Mouse (Mus musculus) heart, postnatal 36 days (tissue): Measurements from ENCODE around the gene Plekha6. TPM values are rescaled to one million over a fixed set of nuclear protein-coding genes. Genes with fewer than 3 reads are reported as not detected.
A peak's percentile ranks its signal among the peaks of the same experiment; 100 is the strongest.
"Not testable (repeated sequence)": the region's sequence is repeated elsewhere in the genome, so short reads cannot be mapped to it uniquely, and the experiment has no call there.

Experiments used
- DNase-seq, 2 experiments: peaks; one replicate each; pipeline ENCODE4 v3.0.0; 2021 to 2022
- intact Hi-C: fragments of 180-260 bp; cut with DNase I; formaldehyde crosslinking; loops from one replicate; pipeline ENCODE4 v1.15.1; 2025
- total RNA-seq, 2 experiments: library from RNA; stranded (reverse); gene quantifications; 2 replicates each; pipeline ENCODE4 v1.2.3; 2021

The Plekha6 gene
- total RNA-seq, 2 experiments from 2014 or later: 64.2 to 79.7 TPM

GRCm38 (mm10) chr1:133306842-133307241 is 142.8 kb downstream of the Plekha6 start:
- peak; percentile 84 to 85 for DNase-seq
- intact Hi-C loops: loop anchor here (1.0 to 5.0 kb wide), 5 partner anchors 81 to 270 kb away; no protein-coding TSS in a partner anchor

GRCm38 (mm10) chr1:133307318-133307717 is 143.3 kb downstream of the Plekha6 start:
- DNase-seq: peak; percentile 28 to 53
- intact Hi-C loops: loop anchor here (1.0 to 5.0 kb wide), 4 partner anchors 126 to 270 kb away; no protein-coding TSS in a partner anchor

- intact Hi-C loops: loop anchor here (5.0 kb wide), 1 partner anchor 272 kb away; no protein-coding TSS in a partner anchor
- no peak for DNase-seq
These were observed 145.8 kb downstream of the Plekha6 start, which contains the start of gene Golt1a for GRCm38 (mm10) chr1:133309652-133310267. Gene Golt1a (plus strand): TSS chr1:133309800.

- intact Hi-C loops: no loop called here
- no peak for DNase-seq
These were observed 147.2 kb downstream of the Plekha6 start for GRCm38 (mm10) chr1:133311240-133311639.

- intact Hi-C loops: no loop called here
These were observed 147.9 kb downstream of the Plekha6 start for GRCm38 (mm10) chr1:133311946-133312345.

GRCm38 (mm10) chr1:133314364-133314763 is 150.4 kb downstream of the Plekha6 start:
- peak; percentile 55 to 73 for DNase-seq
- intact Hi-C loops: loop anchor here (1.0 to 2.0 kb wide), 2 partner anchors 38 to 296 kb away; partner anchors contain the start of gene Snrpe

More at GRCm38 (mm10) chr1:133311946-133312345, 147.9 kb downstream of the Plekha6 start:
- DNase-seq: no peak

GRCm38 (mm10) chr1:133315775-133316174 is 151.8 kb downstream of the Plekha6 start:
- intact Hi-C loops: loop anchor here (2.0 kb wide), 1 partner anchor 37 kb away; no protein-coding TSS in a partner anchor

GRCm38 (mm10) chr1:133316577-133316976 is 152.6 kb downstream of the Plekha6 start:
- intact Hi-C loops: no loop called here
- no peak for DNase-seq

More at GRCm38 (mm10) chr1:133315775-133316174, 151.8 kb downstream of the Plekha6 start:
- no peak for DNase-seq

- intact Hi-C loops: no loop called here
- no peak for DNase-seq
These were observed 153.1 kb downstream of the Plekha6 start for GRCm38 (mm10) chr1:133317149-133317548.

GRCm38 (mm10) chr1:133321267-133321925 is 157.4 kb downstream of the Plekha6 start, which contains the start of gene Kiss1:
Gene Kiss1 (plus strand): TSS chr1:133321875.
- intact Hi-C loops: no loop called here
- no peak for DNase-seq

GRCm38 (mm10) chr1:133323333-133323732 is 159.3 kb downstream of the Plekha6 start:
- intact Hi-C loops: no loop called here
- DNase-seq: no peak

GRCm38 (mm10) chr1:133325951-133326350 is 161.9 kb downstream of the Plekha6 start:
- DNase-seq: no peak
- intact Hi-C loops: no loop called here

- DNase-seq: no peak
- intact Hi-C loops: no loop called here
These were observed 163.1 kb downstream of the Plekha6 start for GRCm38 (mm10) chr1:133327094-133327493.

- no peak for DNase-seq
- intact Hi-C loops: no loop called here
These were observed 164.3 kb downstream of the Plekha6 start for GRCm38 (mm10) chr1:133328299-133328795.

- no peak for DNase-seq
- intact Hi-C loops: no loop called here
These were observed 165.1 kb downstream of the Plekha6 start for GRCm38 (mm10) chr1:133328896-133329637.

GRCm38 (mm10) chr1:133329638-133329964 is 165.6 kb downstream of the Plekha6 start:
- DNase-seq: no peak
- intact Hi-C loops: no loop called here

GRCm38 (mm10) chr1:133331142-133331541 is 167.1 kb downstream of the Plekha6 start:
- no peak for DNase-seq
- intact Hi-C loops: no loop called here

GRCm38 (mm10) chr1:133332656-133333430 is 168.8 kb downstream of the Plekha6 start:
- intact Hi-C loops: no loop called here
- no peak for DNase-seq

GRCm38 (mm10) chr1:133333937-133334336 is 169.9 kb downstream of the Plekha6 start:
- intact Hi-C loops: no loop called here
- no peak for DNase-seq

GRCm38 (mm10) chr1:133340403-133340802 is 176.4 kb downstream of the Plekha6 start:
- DNase-seq, intact Hi-C loops: not testable (repeated sequence)
